Mouse (Mus musculus) hindbrain, postnatal 0 days (tissue): Measurements from ENCODE around the gene Fgf3. TPM values are rescaled to one million over a fixed set of nuclear protein-coding genes. Genes with fewer than 3 reads are reported as not detected.

Experiments used
- ATAC-seq: fragments of 200-750 bp; cut with Nextera tagmentation; 2 replicates; pipeline ENCODE4 v1.8.0; 2017; ENCODE audit warnings: mild to moderate bottlenecking, moderate TSS enrichment, moderate library complexity
- DNase-seq: peaks from one replicate; pipeline ENCODE4 v3.0.0-alpha.2; 2015; ENCODE audit warnings: low spot score
- H3K27ac ChIP-seq: fragments of 300-500 bp; sonication (generic); 2 replicates; pipeline ENCODE4 v1.5.1; 2014; ENCODE audit warnings: mild to moderate bottlenecking
- H3K27me3 ChIP-seq: fragments of 300-500 bp; sonication (generic); 2 replicates; pipeline ENCODE4 v1.6.1; 2014; ENCODE audit warnings: low read length, mixed read lengths; ENCODE audit not compliant: insufficient read depth
- H3K36me3 ChIP-seq: fragments of 300-500 bp; sonication (generic); 2 replicates; pipeline ENCODE4 v1.6.1; 2014; ENCODE audit warnings: low read length, mixed read lengths; ENCODE audit not compliant: insufficient read depth
- H3K4me1 ChIP-seq: fragments of 300-500 bp; sonication (generic); 2 replicates; pipeline ENCODE4 v1.6.1; 2014; ENCODE audit warnings: antibody characterized with exemption, low read length, mixed read lengths; ENCODE audit not compliant: insufficient read depth
- H3K4me2 ChIP-seq: fragments of 300-500 bp; sonication (generic); 2 replicates; pipeline ENCODE4 v1.6.1; 2014; ENCODE audit warnings: low read depth, mild to moderate bottlenecking, low read length, moderate library complexity, mixed read lengths
- H3K4me3 ChIP-seq: fragments of 300-500 bp; sonication (generic); 2 replicates; pipeline ENCODE4 v1.5.1; 2014; ENCODE audit warnings: low read length
- H3K9ac ChIP-seq: fragments of 300-500 bp; sonication (generic); replicated peaks from 2 replicates; pipeline ENCODE4 v1.6.1; 2014; ENCODE audit warnings: mild to moderate bottlenecking, low read length, moderate library complexity, mixed read lengths
- H3K9me3 ChIP-seq: fragments of 300-500 bp; sonication (generic); 2 replicates; pipeline ENCODE4 v1.6.1; 2016; ENCODE audit warnings: low read length, mixed read lengths
- CTCF ChIP-seq: IDR thresholded peaks from 2 replicates; pipeline ENCODE4 v1.5.1; 2016; ENCODE audit warnings: antibody characterized with exemption, control low read depth, low read depth
- WGBS: fragments of 180-500 bp; shearing (Covaris S2); extraction: QIAGEN DNeasy Blood & Tissue Kit; methylation state at CpG from one replicate; pipeline ENCODE4 v1.1.7; 2014; 5-methylcytosine and 5-hydroxymethylcytosine counted together
- polyA plus RNA-seq: library from polyadenylated mRNA; unstranded; fragments of >200 nt; fragmentation: Nextera tagmentation; extraction: Ambion mirVana; gene quantifications from 2 replicates; pipeline ENCODE4 v1.2.1, GENCODE M21; 2015
- total RNA-seq: library from RNA; depleted of rRNA; stranded (reverse); fragments of >200 nt; gene quantifications from 2 replicates; pipeline ENCODE4 v1.2.3, GENCODE M21; 2014

The Fgf3 gene
- total and polyA plus RNA-seq, 2 experiments from 2014 or later, result 9.9 to 34.4 TPM

DNA sequence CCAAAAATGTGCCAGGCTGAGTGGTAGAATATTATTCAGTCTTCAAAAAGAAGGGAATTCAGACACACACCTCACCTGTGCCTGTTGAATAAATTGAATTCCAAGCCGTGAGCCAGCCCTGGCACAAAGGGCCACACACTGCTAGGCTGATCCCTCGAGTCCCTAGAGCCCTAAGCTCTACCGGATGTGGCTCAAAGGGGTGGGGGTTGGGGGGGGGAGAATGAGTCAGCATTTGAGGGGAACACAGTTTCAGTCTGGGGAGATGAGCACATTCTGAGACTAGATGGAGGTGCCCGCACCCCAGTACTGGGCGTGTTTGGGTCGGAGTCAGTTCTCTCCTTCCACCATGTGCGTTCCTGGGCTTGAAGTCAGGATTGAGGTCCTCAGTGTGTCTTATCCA, 19.3 kb downstream of the Fgf3 start:
- no peak overlapping the region for H3K9ac ChIP-seq
- WGBS, result 85% methylated on average over 7 of the region's 7 CpGs
- ATAC-seq (no peak), DNase-seq (no peak)
- H3K36me3 ChIP-seq, result no peaks in the 10 kb centered on the region
- H3K27ac ChIP-seq, result no peak overlapping the region
- H3K9me3 ChIP-seq, result no peaks in the 10 kb centered on the region
- no peak overlapping the region for H3K4me2 ChIP-seq
- H3K4me3 ChIP-seq, result no peak overlapping the region
- no peaks in the 10 kb centered on the region; the same call in 1 of the 2 replicates for H3K4me1 ChIP-seq
- TF ChIP-seq CTCF, result no peak
- H3K27me3 ChIP-seq, result peaks cover 27% of the 10 kb centered on the region

DNA sequence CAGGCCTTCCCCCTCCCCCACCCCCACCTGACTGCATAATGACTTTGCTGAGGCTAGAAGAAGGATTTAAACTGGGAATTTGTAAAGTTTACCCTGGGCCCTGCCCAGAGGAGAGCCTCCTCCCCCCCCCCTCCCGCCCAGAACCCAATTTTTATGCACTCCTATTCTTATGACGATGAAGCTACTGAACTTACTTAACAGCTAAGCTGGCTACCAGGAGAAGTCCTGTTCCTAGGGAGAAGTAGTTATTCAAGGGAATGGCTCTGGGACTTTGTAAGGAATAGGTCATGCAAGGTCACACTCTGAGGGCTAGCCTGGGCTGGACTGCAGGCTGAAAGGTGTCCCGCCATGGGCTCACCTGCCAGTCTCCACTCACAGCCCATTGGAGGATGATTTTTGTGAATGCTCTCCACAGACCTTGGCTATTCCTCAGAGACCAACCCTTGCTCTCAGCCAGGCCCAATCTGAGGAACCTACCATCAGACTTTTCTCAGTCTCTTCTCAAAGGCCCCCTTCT, 20.0 kb downstream of the Fgf3 start:
- ATAC-seq (no peak), DNase-seq (no peak)
- H3K27me3 ChIP-seq, result peaks cover 28% of the 10 kb centered on the region
- TF ChIP-seq CTCF, result no peak
- no peak overlapping the region for H3K27ac ChIP-seq
- H3K4me1 ChIP-seq, result peaks cover 3% of the 10 kb centered on the region; the same call in 1 of the 2 replicates
- H3K9ac ChIP-seq, result no peak overlapping the region
- no peaks in the 10 kb centered on the region for H3K36me3 ChIP-seq
- WGBS, result 79% methylated on average over 3 of the region's 3 CpGs
- no peak overlapping the region for H3K4me3 ChIP-seq
- H3K4me2 ChIP-seq, result no peak overlapping the region
- H3K9me3 ChIP-seq, result no peaks in the 10 kb centered on the region

DNA sequence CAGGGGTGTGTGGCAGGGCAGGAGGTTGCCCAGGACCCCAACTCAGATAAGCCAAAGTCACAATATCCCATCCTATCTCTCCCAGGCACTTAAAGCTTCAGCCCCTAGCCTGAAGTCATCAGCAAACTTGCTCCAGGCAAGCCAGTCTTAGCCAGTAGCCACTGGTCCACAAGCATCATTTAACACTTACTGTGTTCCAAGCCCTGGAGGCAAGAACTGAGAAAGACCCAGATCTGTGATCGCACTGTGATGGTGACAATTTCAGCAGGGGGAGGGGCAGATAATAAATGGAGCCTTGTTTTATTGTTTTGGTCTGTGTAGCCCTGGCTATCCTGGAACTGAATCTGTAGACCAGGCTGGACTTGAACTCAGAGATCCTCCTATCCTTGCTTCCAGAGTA, 20.8 kb downstream of the Fgf3 start:
- Histone ChIP-seq H3K27ac (no peak overlapping the region), H3K4me1 (peaks cover 3% of the 10 kb centered on the region; the same call in 1 of the 2 replicates), H3K4me3 (no peak overlapping the region), H3K36me3 (no peaks in the 10 kb centered on the region), H3K27me3 (peaks cover 34% of the 10 kb centered on the region), H3K9ac (no peak overlapping the region), H3K4me2 (no peak overlapping the region), H3K9me3 (no peaks in the 10 kb centered on the region)
- 74% methylated on average over 1 of the region's 1 CpGs for WGBS
- ATAC-seq, result no peak
- no peak for TF ChIP-seq CTCF
- no peak for DNase-seq

DNA sequence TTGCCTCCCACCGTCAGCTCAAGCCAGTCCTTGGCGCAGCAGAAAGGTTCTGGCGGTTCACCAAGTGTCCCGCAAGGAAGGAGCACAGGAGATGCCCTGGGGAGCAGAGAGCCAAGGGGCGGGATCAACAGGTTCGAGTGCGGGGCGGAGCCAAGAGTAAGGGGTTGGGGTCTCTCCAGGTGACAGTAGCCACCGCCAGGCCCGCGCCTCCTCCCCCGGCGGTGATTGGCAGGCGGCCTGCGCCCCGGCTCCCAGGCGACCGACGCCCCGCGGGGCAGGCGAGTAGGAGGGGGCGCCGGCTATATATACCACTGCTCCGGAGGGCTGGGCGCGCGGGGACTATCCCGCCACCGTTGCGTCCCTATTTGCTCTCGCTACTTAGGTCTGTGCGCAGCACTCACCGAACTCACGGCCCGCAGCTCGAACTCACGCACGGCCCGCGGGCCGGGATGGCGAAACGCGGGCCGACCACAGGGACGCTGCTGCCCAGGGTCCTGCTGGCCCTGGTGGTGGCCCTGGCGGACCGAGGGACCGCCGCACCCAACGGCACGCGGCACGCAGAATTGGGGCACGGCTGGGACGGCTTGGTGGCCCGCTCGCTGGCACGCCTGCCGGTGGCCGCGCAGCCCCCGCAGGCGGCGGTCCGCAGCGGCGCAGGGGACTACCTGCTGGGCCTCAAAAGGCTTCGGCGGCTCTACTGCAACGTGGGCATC, 23.3 kb downstream of the Fgf3 start:
- peaks cover 3% of the 10 kb centered on the region; the same call in 1 of the 2 replicates for H3K4me1 ChIP-seq
- peak overlapping the region; percentile 18 for H3K4me2 ChIP-seq
- H3K27me3 ChIP-seq, result peaks cover 51% of the 10 kb centered on the region
- DNase-seq (no peak), ATAC-seq (no peak)
- no peaks in the 10 kb centered on the region for H3K9me3 ChIP-seq
- peak overlapping the region; percentile 22 for H3K4me3 ChIP-seq
- H3K27ac ChIP-seq, result no peak overlapping the region
- no peak for TF ChIP-seq CTCF
- 1% methylated on average over 72 of the region's 72 CpGs for WGBS
- H3K9ac ChIP-seq, result no peak overlapping the region
- H3K36me3 ChIP-seq, result no peaks in the 10 kb centered on the region

DNA sequence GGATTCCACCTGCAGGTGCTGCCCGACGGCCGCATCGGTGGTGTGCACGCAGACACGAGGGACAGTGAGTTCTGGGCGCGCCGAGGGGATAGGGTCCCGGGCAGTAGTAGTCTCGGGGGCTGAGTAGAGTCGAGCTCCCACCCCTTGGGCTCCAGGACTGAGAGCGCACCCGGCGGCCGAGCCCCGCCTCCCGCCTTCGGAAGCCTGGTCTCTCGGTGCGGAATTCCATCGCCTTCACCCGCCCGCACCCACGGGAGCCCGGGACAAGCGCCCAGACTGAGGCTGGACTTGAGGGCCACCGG, 23.8 kb downstream of the Fgf3 start:
- under 1% methylated on average over 28 of the region's 28 CpGs for WGBS
- H3K4me1 ChIP-seq, result peaks cover 3% of the 10 kb centered on the region; the same call in 1 of the 2 replicates
- peaks cover 51% of the 10 kb centered on the region for H3K27me3 ChIP-seq
- DNase-seq (no peak), ATAC-seq (no peak)
- no peaks in the 10 kb centered on the region for H3K36me3 ChIP-seq
- H3K4me3 ChIP-seq, result peak overlapping the region; percentile 22
- peak overlapping the region; percentile 18 for H3K4me2 ChIP-seq
- H3K27ac ChIP-seq, result no peak overlapping the region
- H3K9ac ChIP-seq, result no peak overlapping the region
- H3K9me3 ChIP-seq, result no peaks in the 10 kb centered on the region
- TF ChIP-seq CTCF, result no peak

DNA sequence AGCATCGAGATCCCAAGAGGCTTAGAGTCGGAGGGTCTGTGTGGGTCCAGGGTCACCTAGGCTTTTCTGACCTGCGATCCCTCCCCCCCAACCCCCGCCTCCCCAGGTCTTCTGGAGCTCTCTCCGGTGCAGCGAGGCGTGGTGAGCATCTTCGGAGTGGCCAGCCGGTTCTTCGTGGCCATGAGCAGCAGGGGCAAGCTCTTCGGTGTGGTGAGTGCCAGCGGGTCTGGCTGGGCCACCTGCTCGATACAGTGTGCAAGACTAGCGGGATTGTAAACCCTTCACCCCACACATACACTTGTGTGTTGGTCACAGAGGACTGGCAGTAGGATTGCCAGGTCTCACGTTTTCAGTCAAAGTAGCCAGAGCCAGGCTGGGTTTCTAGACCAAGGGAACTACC, 24.2 kb downstream of the Fgf3 start:
- ATAC-seq, result no peak
- WGBS, result 2% methylated on average over 15 of the region's 15 CpGs
- no peak for TF ChIP-seq CTCF
- peak; percentile 20 for DNase-seq
- peaks cover 3% of the 10 kb centered on the region; the same call in 1 of the 2 replicates for H3K4me1 ChIP-seq
- no peak overlapping the region for H3K9ac ChIP-seq
- H3K27me3 ChIP-seq, result peaks cover 51% of the 10 kb centered on the region
- H3K4me3 ChIP-seq, result peak overlapping the region; percentile 22; the same call in 1 of the 2 replicates
- no peaks in the 10 kb centered on the region for H3K36me3 ChIP-seq
- H3K27ac ChIP-seq, result no peak overlapping the region
- peak overlapping the region; percentile 18 for H3K4me2 ChIP-seq
- H3K9me3 ChIP-seq, result no peaks in the 10 kb centered on the region

DNA sequence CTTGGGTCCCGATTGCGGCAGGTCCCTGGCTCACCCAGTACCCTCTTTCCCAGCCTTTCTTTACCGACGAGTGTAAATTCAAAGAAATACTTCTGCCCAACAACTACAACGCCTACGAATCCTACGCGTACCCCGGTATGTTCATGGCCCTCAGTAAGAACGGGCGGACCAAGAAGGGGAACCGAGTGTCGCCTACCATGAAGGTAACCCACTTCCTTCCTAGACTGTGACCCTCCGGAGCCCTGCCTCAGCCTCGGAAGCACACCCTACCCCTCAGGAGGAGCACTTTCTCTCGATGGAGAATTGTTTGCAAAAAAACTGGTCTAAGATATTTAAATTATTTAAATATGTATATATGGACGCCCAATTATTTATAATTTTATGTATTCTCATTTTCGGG, 24.8 kb downstream of the Fgf3 start:
- Histone ChIP-seq H3K27me3 (peaks cover 51% of the 10 kb centered on the region), H3K4me1 (peaks cover 3% of the 10 kb centered on the region; the same call in 1 of the 2 replicates), H3K9me3 (no peaks in the 10 kb centered on the region), H3K27ac (no peak overlapping the region), H3K36me3 (no peaks in the 10 kb centered on the region), H3K4me3 (no peak overlapping the region), H3K4me2 (no peak overlapping the region), H3K9ac (no peak overlapping the region)
- no peak for TF ChIP-seq CTCF
- DNase-seq (no peak), ATAC-seq (no peak)
- WGBS, result 3% methylated on average over 18 of the region's 18 CpGs
